Mouse (Mus musculus) liver, adult 2 months (tissue): Measurements from ENCODE around the gene Gm9803. TPM values are rescaled to one million over a fixed set of nuclear protein-coding genes. Genes with fewer than 3 reads are reported as not detected.

ENCODE experiments used
- DNase-seq: peaks from one replicate; pipeline ENCODE4 v3.0.0-alpha.2; 2011; ENCODE audit warnings: low read depth, low spot score; ENCODE audit errors: extremely low read depth
- H3K27ac ChIP-seq: fragments of 200-500 bp; replicated peaks from 2 replicates; pipeline ENCODE4 v1.5.1; 2012; ENCODE audit warnings: low read depth, mild to moderate bottlenecking, control low read depth, inconsistent platforms, low read length; ENCODE audit not compliant: insufficient read depth
- H3K27me3 ChIP-seq: fragments of 200-500 bp; 2 replicates; pipeline ENCODE4 v1.6.1; 2012; ENCODE audit warnings: mild to moderate bottlenecking, moderate library complexity, low read length, inconsistent platforms; ENCODE audit not compliant: control insufficient read depth, insufficient read depth
- H3K36me3 ChIP-seq: fragments of 200-500 bp; 2 replicates; pipeline ENCODE4 v1.6.1; 2012; ENCODE audit warnings: low read length, inconsistent platforms; ENCODE audit not compliant: control insufficient read depth, insufficient read depth
- H3K4me1 ChIP-seq: fragments of 200-500 bp; 2 replicates; pipeline ENCODE4 v1.6.1; 2011; ENCODE audit warnings: low read length; ENCODE audit not compliant: control insufficient read depth, insufficient read depth
- H3K4me3 ChIP-seq: fragments of 200-500 bp; 2 replicates; pipeline ENCODE4 v1.5.1; 2011; ENCODE audit warnings: low read depth, mild to moderate bottlenecking, control low read depth, low read length, moderate library complexity; ENCODE audit not compliant: insufficient read depth
- H3K79me2 ChIP-seq: fragments of 200-500 bp; 2 replicates; pipeline ENCODE4 v1.6.1; 2012; ENCODE audit warnings: inconsistent platforms, mild to moderate bottlenecking, low read length, moderate library complexity; ENCODE audit not compliant: control insufficient read depth, insufficient read depth
- H3K9ac ChIP-seq: fragments of 200-500 bp; 2 replicates; pipeline ENCODE4 v1.6.1; 2012; ENCODE audit warnings: low read depth, mild to moderate bottlenecking, control low read depth, inconsistent platforms, low read length
- CTCF ChIP-seq: fragments of 200-500 bp; IDR thresholded peaks from 2 replicates; pipeline ENCODE4 v1.5.1; 2011; ENCODE audit warnings: low read depth, low read length, control low read depth
- POLR2A ChIP-seq: fragments of 200-500 bp; IDR thresholded peaks from 2 replicates; pipeline ENCODE4 v1.6.1; 2011; ENCODE audit warnings: low read length, control low read depth; ENCODE audit not compliant: insufficient read depth; ENCODE audit errors: extremely low read depth
- WGBS: fragments of 180-500 bp; shearing (Covaris S2); methylation state at CpG from one replicate; pipeline ENCODE4 v1.1.7; 2018; 5-methylcytosine and 5-hydroxymethylcytosine counted together
- polyA plus RNA-seq: library from polyadenylated mRNA; depleted of rRNA; stranded (reverse); fragments of >200 nt; gene quantifications from 2 replicates; pipeline ENCODE4 v1.2.3, GENCODE M21; 2012
- total RNA-seq: library from RNA; depleted of rRNA; stranded (reverse); fragments of >200 nt; gene quantifications from 2 replicates; pipeline ENCODE4 v1.2.3, GENCODE M21; 2014

Gene Gm9803
- total and polyA plus RNA-seq, 2 experiments: 4.0 to 57.1 TPM

GRCm38 (mm10) chr10:43537652-43538051, 13.8 kb downstream of the Gm9803 start:
- no peak for TF ChIP-seq POLR2A
- TF ChIP-seq CTCF: no peak
- H3K27me3 ChIP-seq: no peaks in the 10 kb centered on the region
- H3K4me3 ChIP-seq: no peak overlapping the region
- H3K9ac ChIP-seq: 0 out of 2 replicates have a peak overlapping the region, but pooled peaks have one; percentile 3
- peak overlapping the region; percentile 7; the same call in 1 of the 2 replicates for H3K27ac ChIP-seq
- peaks cover 4% of the 10 kb centered on the region; the same call in 1 of the 2 replicates for H3K79me2 ChIP-seq
- WGBS: 55% methylated on average over 7 of the region's 7 CpGs
- peak; percentile 85 for DNase-seq
- H3K36me3 ChIP-seq: no peaks in the 10 kb centered on the region
- peaks cover 18% of the 10 kb centered on the region for H3K4me1 ChIP-seq

- Histone ChIP-seq H3K79me2 (peaks cover 4% of the 10 kb centered on the region; the same call in 1 of the 2 replicates), H3K4me1 (peaks cover 18% of the 10 kb centered on the region), H3K9ac (no peak overlapping the region), H3K36me3 (no peaks in the 10 kb centered on the region), H3K27ac (peak overlapping the region; percentile 7), H3K4me3 (no peak overlapping the region), H3K27me3 (no peaks in the 10 kb centered on the region)
- 29% methylated on average over 5 of the region's 5 CpGs for WGBS
- TF ChIP-seq CTCF: no peak
- TF ChIP-seq POLR2A: no peak
- DNase-seq: peak; percentile 65
Observed at GRCm38 (mm10) chr10:43538831-43539230, 14.9 kb downstream of the Gm9803 start.

GRCm38 (mm10) chr10:43539746-43540310, 15.9 kb downstream of the Gm9803 start:
- no peaks in the 10 kb centered on the region for H3K36me3 ChIP-seq
- H3K27ac ChIP-seq: peak overlapping the region; percentile 88
- H3K79me2 ChIP-seq: peaks cover 4% of the 10 kb centered on the region; the same call in 1 of the 2 replicates
- peak; percentile 29 for DNase-seq
- H3K27me3 ChIP-seq: no peaks in the 10 kb centered on the region
- H3K4me3 ChIP-seq: peak overlapping the region; percentile 76
- peak overlapping the region; percentile 86 for H3K9ac ChIP-seq
- H3K4me1 ChIP-seq: peaks cover 18% of the 10 kb centered on the region
- WGBS: 9% methylated on average over 12 of the region's 12 CpGs
- TF ChIP-seq CTCF (no peak), POLR2A (no peak)

GRCm38 (mm10) chr10:43540442-43541152, 16.7 kb downstream of the Gm9803 start, which contains the start of gene 1700021F05Rik:
Gene 1700021F05Rik (minus strand): TSS chr10:43540994.
- H3K79me2 ChIP-seq: peaks cover 4% of the 10 kb centered on the region; the same call in 1 of the 2 replicates
- H3K27ac ChIP-seq: peak within 1 kb of the TSS; percentile 88
- no peaks in the 10 kb centered on the region for H3K27me3 ChIP-seq
- WGBS: under 1% methylated on average over 54 of the region's 56 CpGs
- H3K4me3 ChIP-seq: peak within 1 kb of the TSS; percentile 76
- H3K9ac ChIP-seq: peak within 1 kb of the TSS; percentile 86
- peaks cover 18% of the 10 kb centered on the region for H3K4me1 ChIP-seq
- peak; percentile 82 for DNase-seq
- no peaks in the 10 kb centered on the region for H3K36me3 ChIP-seq
- TF ChIP-seq POLR2A (peak; percentile 80), CTCF (peak; percentile 87)

- no peak overlapping the region for H3K27ac ChIP-seq
- H3K4me3 ChIP-seq: no peak overlapping the region
- peaks cover 18% of the 10 kb centered on the region for H3K4me1 ChIP-seq
- TF ChIP-seq POLR2A (no peak), CTCF (no peak)
- no peak for DNase-seq
- H3K27me3 ChIP-seq: no peaks in the 10 kb centered on the region
- no peaks in the 10 kb centered on the region for H3K36me3 ChIP-seq
- no peak overlapping the region for H3K9ac ChIP-seq
- peaks cover 4% of the 10 kb centered on the region; the same call in 1 of the 2 replicates for H3K79me2 ChIP-seq
- 38% methylated on average over 8 of the region's 8 CpGs for WGBS
Observed at GRCm38 (mm10) chr10:43541153-43541544, 17.3 kb downstream of the Gm9803 start.
